Mouse (Mus musculus): ENCODE results near the gene Rbm34. TPM values are rescaled to one million over a fixed set of nuclear protein-coding genes. Genes with fewer than 3 reads are reported as not detected.
"Not testable (repeated sequence)": the region's sequence is repeated elsewhere in the genome, so short reads cannot be mapped to it uniquely, and the experiment has no call there.

Gene Rbm34
- 10 to 100 TPM; 13.0 to 17.9 (median 14.1) TPM for total RNA-seq (2022)

GRCm38 (mm10) chr8:126970579-126971313 lies at the start of gene Rbm34:
TSS of gene Rbm34 (minus strand) at chr8:126971071.
- peak; percentile 88 for DNase-seq

- DNase-seq: no peak
These were observed 40.8 kb upstream of the Rbm34 start for GRCm38 (mm10) chr8:127011668-127012067.

GRCm38 (mm10) chr8:126994506-126994905 lies 23.6 kb upstream of the Rbm34 start:
- no peak for DNase-seq

GRCm38 (mm10) chr8:126989363-126990153 lies 18.7 kb upstream of the Rbm34 start:
- DNase-seq: no peak

GRCm38 (mm10) chr8:126988346-126989006 lies 17.6 kb upstream of the Rbm34 start:
- DNase-seq: no peak

GRCm38 (mm10) chr8:126986495-126986894 lies 15.6 kb upstream of the Rbm34 start:
- DNase-seq: peak; percentile 63

GRCm38 (mm10) chr8:126980046-126980445 lies 9.2 kb upstream of the Rbm34 start:
- no peak for DNase-seq

GRCm38 (mm10) chr8:126979091-126979920 lies 8.4 kb upstream of the Rbm34 start:
- DNase-seq: no peak

GRCm38 (mm10) chr8:126978535-126978934 lies 7.7 kb upstream of the Rbm34 start:
- DNase-seq: not testable (repeated sequence)

- no peak for DNase-seq
These were observed 7.2 kb upstream of the Rbm34 start for GRCm38 (mm10) chr8:126978028-126978427.

GRCm38 (mm10) chr8:126976608-126977348 lies 5.9 kb upstream of the Rbm34 start:
- DNase-seq: no peak

- no peak for DNase-seq
These were observed 4.8 kb upstream of the Rbm34 start for GRCm38 (mm10) chr8:126975706-126976105.

GRCm38 (mm10) chr8:126974511-126974910 lies 3.6 kb upstream of the Rbm34 start:
- DNase-seq: no peak

- no peak for DNase-seq
These were observed 2.9 kb upstream of the Rbm34 start for GRCm38 (mm10) chr8:126973686-126974265.

- no peak for DNase-seq
These were observed 1.8 kb upstream of the Rbm34 start for GRCm38 (mm10) chr8:126972649-126973048.

- no peak for DNase-seq
These were observed 1.2 kb upstream of the Rbm34 start for GRCm38 (mm10) chr8:126972102-126972501.

- DNase-seq: no peak
These were observed 418 bp upstream of the Rbm34 start for GRCm38 (mm10) chr8:126971314-126971664.

- DNase-seq: no peak
These were observed 1.3 kb downstream of the Rbm34 start for GRCm38 (mm10) chr8:126969546-126969945.

GRCm38 (mm10) chr8:126968107-126968506 lies 2.8 kb downstream of the Rbm34 start:
- no peak for DNase-seq

GRCm38 (mm10) chr8:126965246-126965645 lies 5.6 kb downstream of the Rbm34 start:
- no peak for DNase-seq

- no peak for DNase-seq
These were observed 8.0 kb downstream of the Rbm34 start for GRCm38 (mm10) chr8:126962871-126963270.
